Mouse (Mus musculus) kidney, postnatal 0 days (tissue): ENCODE measurements at regions not wholly inside any gene's neighbourhood (a gene's known extent, or its start where the extent isn't known, plus 50 kb on each side); places are given as distances from the start of the nearest gene placed in this dataset.

Source experiments
- ATAC-seq: fragments of 200-750 bp; cut with Nextera tagmentation; replicated peaks from 2 replicates; pipeline ENCODE4 v1.8.0; 2017; ENCODE audit warnings: low read depth, moderate number of reproducible peaks, moderate TSS enrichment, moderate library complexity; ENCODE audit not compliant: low FRiP score
- DNase-seq: peaks from one replicate; pipeline ENCODE4 v3.0.0-alpha.2; 2016; ENCODE audit warnings: low spot score
- H3K27ac ChIP-seq: fragments of 300-500 bp; sonication (generic); 2 replicates; pipeline ENCODE4 v1.5.1; 2014; ENCODE audit warnings: mild to moderate bottlenecking
- H3K27me3 ChIP-seq: fragments of 300-500 bp; sonication (generic); 2 replicates; pipeline ENCODE4 v1.6.1; 2014; ENCODE audit warnings: low read length, mixed read lengths; ENCODE audit not compliant: insufficient read depth
- H3K36me3 ChIP-seq: fragments of 300-500 bp; sonication (generic); 2 replicates; pipeline ENCODE4 v1.6.1; 2014; ENCODE audit warnings: low read length, mixed read lengths; ENCODE audit not compliant: insufficient read depth
- H3K4me1 ChIP-seq: fragments of 300-500 bp; sonication (generic); replicated peaks from 2 replicates; pipeline ENCODE4 v1.6.1; 2014; ENCODE audit warnings: antibody characterized with exemption, low read length, mixed read lengths; ENCODE audit not compliant: insufficient read depth
- H3K4me2 ChIP-seq: fragments of 300-500 bp; sonication (generic); 2 replicates; pipeline ENCODE4 v1.6.1; 2014; ENCODE audit warnings: mild to moderate bottlenecking, low read length, moderate library complexity, mixed read lengths
- H3K4me3 ChIP-seq: fragments of 300-500 bp; sonication (generic); replicated peaks from 2 replicates; pipeline ENCODE4 v1.5.1; 2014; ENCODE audit warnings: low read depth, low read length
- H3K9ac ChIP-seq: fragments of 300-500 bp; sonication (generic); 2 replicates; pipeline ENCODE4 v1.6.1; 2014; ENCODE audit warnings: low read depth, low read length
- H3K9me3 ChIP-seq: fragments of 300-500 bp; sonication (generic); replicated peaks from 2 replicates; pipeline ENCODE4 v1.6.1; 2016; ENCODE audit warnings: low read length, inconsistent platforms, mixed read lengths
- CTCF ChIP-seq: IDR thresholded peaks from 2 replicates; pipeline ENCODE4 v1.5.1; 2016; ENCODE audit warnings: antibody characterized with exemption, low read depth, mild to moderate bottlenecking, moderate library complexity
- WGBS: fragments of 180-500 bp; shearing (Covaris S2); extraction: QIAGEN DNeasy Blood & Tissue Kit; methylation state at CpG from one replicate; pipeline ENCODE4 v1.1.7; 2014; 5-methylcytosine and 5-hydroxymethylcytosine counted together

DNA sequence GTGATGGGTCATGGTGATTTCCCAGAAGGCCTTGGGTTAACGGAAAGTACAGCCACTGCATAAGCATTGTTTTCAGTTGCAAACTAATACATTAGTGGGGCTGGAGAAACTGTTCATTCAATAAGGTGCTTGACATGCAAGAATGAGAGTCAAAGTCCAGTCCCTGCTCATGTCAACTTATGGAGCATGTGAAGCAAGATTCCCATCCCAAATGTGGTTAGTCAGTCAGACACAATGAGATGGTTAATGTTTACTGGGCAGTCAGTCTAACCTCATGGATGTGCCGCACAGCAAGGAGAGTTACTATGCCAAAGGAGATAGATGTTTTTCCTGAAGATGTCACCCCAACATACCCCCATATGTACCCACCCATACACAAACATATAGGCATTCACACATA, 993.8 kb upstream of the Jmjd1c start:
- Histone ChIP-seq H3K4me3 (no peak overlapping the region), H3K27ac (no peak overlapping the region), H3K36me3 (no peaks in the 10 kb centered on the region), H3K9me3 (no peaks in the 10 kb centered on the region), H3K4me1 (no peaks in the 10 kb centered on the region), H3K4me2 (no peak overlapping the region), H3K9ac (no peak overlapping the region), H3K27me3 (no peaks in the 10 kb centered on the region)
- DNase-seq = no peak
- peak; percentile 43; the same call in 1 of the 2 replicates for ATAC-seq
- TF ChIP-seq CTCF = no peak
- 81% methylated on average over 2 of the region's 2 CpGs for WGBS

DNA sequence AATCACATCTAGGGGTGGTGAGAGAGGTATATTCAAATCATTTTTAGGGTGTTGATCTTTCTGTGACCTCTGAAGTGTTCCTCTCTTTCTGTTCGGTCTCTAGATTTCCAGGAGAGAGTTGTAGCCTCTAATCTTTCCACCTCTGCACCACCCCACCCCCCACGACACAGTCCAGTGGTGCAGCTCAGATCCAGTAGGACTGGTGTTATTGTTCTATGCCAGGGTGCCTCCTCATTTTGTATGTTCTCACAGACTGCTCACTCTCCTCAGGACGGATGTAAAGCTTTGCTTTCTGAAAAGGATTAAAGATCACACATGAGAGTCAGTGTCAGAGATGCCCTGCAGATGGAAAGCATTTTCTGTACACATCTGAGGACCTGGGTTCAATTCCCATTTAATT, 964.6 kb upstream of the Jmjd1c start:
- Histone ChIP-seq H3K4me1 (no peaks in the 10 kb centered on the region), H3K27ac (no peak overlapping the region), H3K9ac (no peak overlapping the region), H3K27me3 (no peaks in the 10 kb centered on the region), H3K9me3 (no peaks in the 10 kb centered on the region), H3K36me3 (no peaks in the 10 kb centered on the region), H3K4me3 (no peak overlapping the region), H3K4me2 (no peak overlapping the region)
- ATAC-seq (no peak), DNase-seq (no peak)
- no peak for TF ChIP-seq CTCF
- 23% methylated on average over 3 of the region's 3 CpGs for WGBS

DNA sequence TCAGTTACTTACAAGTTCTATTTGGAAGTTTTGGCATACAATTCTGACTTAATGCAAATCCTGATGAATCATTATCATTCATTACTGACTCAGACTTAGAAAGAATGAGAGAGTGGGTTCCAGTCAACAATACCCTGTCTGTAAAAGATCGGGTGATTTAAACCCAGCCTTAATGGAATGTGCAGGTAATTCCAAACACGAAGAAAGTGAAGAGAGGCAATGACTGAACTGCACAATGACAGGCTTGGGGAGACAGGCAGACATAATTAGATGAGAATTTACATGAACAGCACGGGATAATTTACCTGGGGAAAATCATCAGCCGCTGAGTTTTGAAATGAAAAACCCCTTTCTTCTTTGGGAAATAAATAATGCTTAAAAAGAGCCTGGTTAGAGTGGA, 963.9 kb upstream of the Jmjd1c start:
- Histone ChIP-seq H3K9ac (no peak overlapping the region), H3K4me3 (no peak overlapping the region), H3K4me1 (no peaks in the 10 kb centered on the region), H3K27me3 (no peaks in the 10 kb centered on the region), H3K9me3 (no peaks in the 10 kb centered on the region), H3K4me2 (no peak overlapping the region), H3K36me3 (no peaks in the 10 kb centered on the region), H3K27ac (no peak overlapping the region)
- TF ChIP-seq CTCF = no peak
- ATAC-seq = no peak
- no peak for DNase-seq
- 71% methylated on average over 4 of the region's 4 CpGs for WGBS

DNA sequence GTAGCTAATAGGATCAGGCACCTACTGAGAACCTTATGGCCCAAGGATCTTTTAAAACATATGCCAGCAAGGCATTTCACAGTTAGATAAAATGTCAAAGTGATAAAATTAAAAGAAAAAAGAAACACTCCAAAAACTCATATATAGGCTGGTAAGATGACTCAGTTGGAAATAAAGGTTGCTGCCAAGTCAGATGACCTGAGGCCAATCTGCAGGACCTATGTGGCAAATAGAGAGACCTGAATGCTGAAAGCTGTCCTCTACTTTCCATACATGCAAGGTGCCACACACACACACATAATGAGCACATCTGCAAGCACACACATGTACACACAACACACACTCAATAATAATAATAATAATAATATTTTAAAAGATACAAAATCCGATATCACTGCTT, 953.5 kb upstream of the Jmjd1c start:
- WGBS = 92% methylated on average over 1 of the region's 1 CpGs
- H3K4me3 ChIP-seq = no peak overlapping the region
- H3K4me2 ChIP-seq = no peak overlapping the region
- no peaks in the 10 kb centered on the region for H3K9me3 ChIP-seq
- H3K4me1 ChIP-seq = no peaks in the 10 kb centered on the region
- ATAC-seq (no peak), DNase-seq (no peak)
- H3K36me3 ChIP-seq = no peaks in the 10 kb centered on the region
- TF ChIP-seq CTCF = no peak
- H3K9ac ChIP-seq = no peak overlapping the region
- no peaks in the 10 kb centered on the region for H3K27me3 ChIP-seq
- H3K27ac ChIP-seq = no peak overlapping the region

GRCm38 (mm10) chr10:66142910-66143309, 953.0 kb upstream of the Jmjd1c start:
- Histone ChIP-seq H3K27ac (no peak overlapping the region), H3K27me3 (no peaks in the 10 kb centered on the region), H3K4me2 (no peak overlapping the region), H3K9ac (no peak overlapping the region), H3K36me3 (no peaks in the 10 kb centered on the region), H3K4me1 (no peaks in the 10 kb centered on the region), H3K4me3 (no peak overlapping the region), H3K9me3 (no peaks in the 10 kb centered on the region)
- ATAC-seq (no peak), DNase-seq (no peak)
- no peak for TF ChIP-seq CTCF

GRCm38 (mm10) chr10:66150966-66151365, 945.0 kb upstream of the Jmjd1c start:
- 85% methylated on average over 2 of the region's 2 CpGs for WGBS
- no peak for ATAC-seq

GRCm38 (mm10) chr10:66152777-66153176, 943.1 kb upstream of the Jmjd1c start:
- no peak overlapping the region for H3K9ac ChIP-seq
- WGBS = 88% methylated on average over 4 of the region's 4 CpGs
- DNase-seq (no peak), ATAC-seq (no peak)
- H3K4me3 ChIP-seq = no peak overlapping the region
- H3K4me1 ChIP-seq = no peaks in the 10 kb centered on the region
- no peaks in the 10 kb centered on the region for H3K27me3 ChIP-seq
- H3K9me3 ChIP-seq = no peaks in the 10 kb centered on the region
- H3K27ac ChIP-seq = no peak overlapping the region
- no peaks in the 10 kb centered on the region for H3K36me3 ChIP-seq
- TF ChIP-seq CTCF = no peak
- no peak overlapping the region for H3K4me2 ChIP-seq

More at GRCm38 (mm10) chr10:66150966-66151365, 945.0 kb upstream of the Jmjd1c start:
- no peak for DNase-seq
- Histone ChIP-seq H3K27me3 (no peaks in the 10 kb centered on the region), H3K4me1 (no peaks in the 10 kb centered on the region), H3K9me3 (no peaks in the 10 kb centered on the region), H3K4me2 (no peak overlapping the region), H3K27ac (no peak overlapping the region), H3K36me3 (no peaks in the 10 kb centered on the region), H3K4me3 (no peak overlapping the region), H3K9ac (no peak overlapping the region)
- TF ChIP-seq CTCF = no peak
